Mouse (Mus musculus) forebrain, embryonic 16.5 days (tissue): ENCODE results near the gene Sema6b. TPM values are rescaled to one million over a fixed set of nuclear protein-coding genes. Genes with fewer than 3 reads are reported as not detected.
"Not testable (repeated sequence)": the region's sequence is repeated elsewhere in the genome, so short reads cannot be mapped to it uniquely, and the experiment has no call there.

Experiments
- ATAC-seq: fragments of 200-750 bp; cut with Nextera tagmentation; 2 replicates; pipeline ENCODE4 v1.8.0; 2017; ENCODE audit warnings: mild to moderate bottlenecking, moderate library complexity
- H3K27ac ChIP-seq: fragments of 300-500 bp; sonication (generic); 2 replicates; pipeline ENCODE4 v1.5.1; 2014; ENCODE audit warnings: low read length, control low read depth
- H3K27me3 ChIP-seq: fragments of 300-500 bp; sonication (generic); replicated peaks from 2 replicates; pipeline ENCODE4 v1.6.1; 2014; ENCODE audit warnings: low read length; ENCODE audit not compliant: control insufficient read depth, insufficient read depth
- H3K36me3 ChIP-seq: fragments of 300-500 bp; sonication (generic); 2 replicates; pipeline ENCODE4 v1.6.1; 2014; ENCODE audit not compliant: control insufficient read depth, insufficient read depth
- H3K4me1 ChIP-seq: fragments of 300-500 bp; sonication (generic); replicated peaks from 2 replicates; pipeline ENCODE4 v1.6.1; 2014; ENCODE audit warnings: low read length; ENCODE audit not compliant: control insufficient read depth, insufficient read depth
- H3K4me2 ChIP-seq: fragments of 300-500 bp; sonication (generic); 2 replicates; pipeline ENCODE4 v1.6.1; 2014; ENCODE audit warnings: mild to moderate bottlenecking, low read length, control low read depth
- H3K4me3 ChIP-seq: fragments of 300-500 bp; sonication (generic); replicated peaks from 2 replicates; pipeline ENCODE4 v1.5.1; 2014; ENCODE audit warnings: mild to moderate bottlenecking, low read length, control low read depth
- H3K9ac ChIP-seq: fragments of 300-500 bp; sonication (generic); replicated peaks from 2 replicates; pipeline ENCODE4 v1.6.1; 2014; ENCODE audit warnings: low read depth, low read length, control low read depth
- H3K9me3 ChIP-seq: fragments of 300-500 bp; sonication (generic); 2 replicates; pipeline ENCODE4 v1.6.1; 2016; ENCODE audit warnings: low read length; ENCODE audit not compliant: control insufficient read depth
- WGBS: fragments of 180-500 bp; shearing (Covaris S2); extraction: QIAGEN DNeasy Blood & Tissue Kit; methylation state at CpG from one replicate; pipeline ENCODE4 v1.1.7; 2014; 5-methylcytosine and 5-hydroxymethylcytosine counted together
- polyA plus RNA-seq: library from polyadenylated mRNA; unstranded; fragments of >200 nt; fragmentation: Nextera tagmentation; extraction: Ambion mirVana; gene quantifications from 2 replicates; pipeline ENCODE4 v1.2.1, GENCODE M21; 2015

The Sema6b gene
- polyA plus RNA-seq, 1 experiment from 2014 or later, result 10.7 TPM

GRCm38 (mm10) chr17:56092312-56092711, 47.8 kb downstream of the Sema6b start:
- ATAC-seq, result no peak
- Histone ChIP-seq H3K9ac (no peak overlapping the region), H3K27ac (no peak overlapping the region), H3K27me3 (no peaks in the 10 kb centered on the region), H3K4me3 (no peak overlapping the region), H3K36me3 (peaks cover 15% of the 10 kb centered on the region; the same call in 1 of the 2 replicates), H3K9me3 (no peaks in the 10 kb centered on the region), H3K4me1 (no peaks in the 10 kb centered on the region), H3K4me2 (no peak overlapping the region)
- 80% methylated on average over 1 of the region's 1 CpGs for WGBS

DNA sequence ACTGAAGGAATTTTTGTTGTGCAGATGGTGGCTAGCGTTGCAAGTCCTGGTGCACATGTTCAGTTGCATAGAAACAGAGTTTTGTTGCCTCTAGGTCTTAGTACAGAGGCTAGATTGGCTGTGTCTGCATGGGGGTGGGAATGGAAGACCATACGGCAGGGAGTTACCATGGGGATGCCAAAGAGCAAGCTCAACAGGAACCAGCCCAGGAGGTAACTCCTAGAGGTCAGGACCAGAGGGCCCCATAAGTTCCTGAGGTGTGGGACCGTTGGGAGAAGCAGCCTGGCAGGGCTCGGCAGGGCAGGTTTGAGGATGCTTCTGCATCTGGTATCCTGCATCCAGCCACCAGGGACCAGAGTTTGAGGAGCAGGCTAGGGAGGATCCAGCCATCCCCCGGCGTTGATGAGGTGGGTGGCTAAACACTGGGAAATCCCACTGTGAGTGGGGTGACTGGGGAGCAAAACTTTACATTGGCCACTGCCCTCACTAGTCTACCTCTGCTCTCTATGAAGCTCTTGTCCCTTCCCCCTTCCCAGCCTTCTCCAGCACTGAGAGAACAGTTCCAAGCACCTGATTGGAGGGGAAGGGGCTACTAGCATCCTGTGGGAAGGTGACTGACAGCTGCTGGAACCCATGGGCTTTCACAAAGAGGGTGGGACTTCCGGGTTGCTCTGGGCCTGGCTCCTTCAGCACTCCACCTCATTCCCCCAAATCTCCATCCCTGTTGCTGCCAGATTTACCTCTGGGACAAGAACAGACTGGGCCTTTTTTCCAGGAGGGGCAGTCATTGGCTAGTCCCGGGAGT, 59.2 kb downstream of the Sema6b start:
- Histone ChIP-seq H3K36me3 (no peaks in the 10 kb centered on the region; the same call in 1 of the 2 replicates), H3K4me2 (peak overlapping the region; percentile 82), H3K27me3 (no peaks in the 10 kb centered on the region), H3K27ac (peak overlapping the region; percentile 41; the same call in 1 of the 2 replicates), H3K4me1 (peaks cover 28% of the 10 kb centered on the region), H3K4me3 (peak overlapping the region; percentile 66), H3K9ac (peak overlapping the region; percentile 72), H3K9me3 (no peaks in the 10 kb centered on the region)
- ATAC-seq, result peak; percentile 65
- WGBS, result 4% methylated on average over 8 of the region's 8 CpGs

- peaks cover 33% of the 10 kb centered on the region for H3K4me1 ChIP-seq
- peak overlapping the region; percentile 66 for H3K4me3 ChIP-seq
- no peaks in the 10 kb centered on the region for H3K27me3 ChIP-seq
- H3K27ac ChIP-seq, result no peak overlapping the region
- 2% methylated on average over 11 of the region's 11 CpGs for WGBS
- H3K9ac ChIP-seq, result peak overlapping the region; percentile 72
- no peaks in the 10 kb centered on the region; the same call in 1 of the 2 replicates for H3K36me3 ChIP-seq
- H3K9me3 ChIP-seq, result no peaks in the 10 kb centered on the region
- no peak for ATAC-seq
- peak overlapping the region; percentile 82 for H3K4me2 ChIP-seq
Observed at GRCm38 (mm10) chr17:56079921-56080320, 60.2 kb downstream of the Sema6b start.

GRCm38 (mm10) chr17:56078880-56079795, 61.0 kb downstream of the Sema6b start, which contains the start of gene Hdgfl2:
TSS of gene Hdgfl2 (plus strand) at chr17:56079634.
- H3K9ac ChIP-seq, result peak within 1 kb of the TSS; percentile 72
- peak within 1 kb of the TSS; percentile 66 for H3K4me3 ChIP-seq
- H3K36me3 ChIP-seq, result no peaks in the 10 kb centered on the region; the same call in 1 of the 2 replicates
- peaks cover 36% of the 10 kb centered on the region for H3K4me1 ChIP-seq
- H3K27ac ChIP-seq, result peak within 1 kb of the TSS; percentile 35
- WGBS, result under 1% methylated on average over 61 of the region's 61 CpGs
- peak; percentile 90 for ATAC-seq
- H3K27me3 ChIP-seq, result no peaks in the 10 kb centered on the region
- no peaks in the 10 kb centered on the region for H3K9me3 ChIP-seq
- peak within 1 kb of the TSS; percentile 82 for H3K4me2 ChIP-seq

GRCm38 (mm10) chr17:56078361-56078760, 61.8 kb downstream of the Sema6b start:
- not testable (repeated sequence) for H3K9me3 ChIP-seq, H3K9ac ChIP-seq, H3K27me3 ChIP-seq, ATAC-seq, H3K36me3 ChIP-seq, H3K27ac ChIP-seq
- Histone ChIP-seq H3K4me3 (peak overlapping the region; percentile 66), H3K4me1 (peaks cover 40% of the 10 kb centered on the region), H3K4me2 (peak overlapping the region; percentile 46; the same call in 1 of the 2 replicates)
- WGBS, result 67% methylated on average over 9 of the region's 9 CpGs

DNA sequence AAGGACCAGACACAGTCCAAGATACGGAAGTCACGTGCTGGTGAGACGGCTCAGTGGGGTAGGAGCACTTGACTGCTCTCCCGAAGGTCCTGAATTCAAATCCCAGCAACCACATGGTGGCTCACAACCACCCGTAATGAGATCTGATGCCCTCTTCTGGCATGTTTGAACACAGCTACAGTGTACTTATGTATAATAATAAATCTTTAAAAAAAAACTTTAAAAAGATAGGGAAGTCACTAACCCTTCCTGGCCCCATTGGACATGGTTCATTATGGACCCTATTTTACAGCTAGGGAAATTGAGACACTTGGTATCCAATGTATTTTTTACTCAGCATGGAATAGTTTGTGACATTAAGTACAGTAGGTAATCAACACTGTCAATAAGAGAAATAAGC, 62.6 kb downstream of the Sema6b start:
- WGBS, result 96% methylated on average over 5 of the region's 5 CpGs
- ATAC-seq, result no peak
- no peaks in the 10 kb centered on the region for H3K27me3 ChIP-seq
- H3K27ac ChIP-seq, result no peak overlapping the region
- no peaks in the 10 kb centered on the region for H3K9me3 ChIP-seq
- peaks cover 40% of the 10 kb centered on the region for H3K4me1 ChIP-seq
- no peak overlapping the region for H3K4me3 ChIP-seq
- no peaks in the 10 kb centered on the region for H3K36me3 ChIP-seq
- no peak overlapping the region for H3K9ac ChIP-seq
- H3K4me2 ChIP-seq, result no peak overlapping the region

- Histone ChIP-seq H3K4me3 (peak within 1 kb of the TSS; percentile 90), H3K36me3 (peaks cover 16% of the 10 kb centered on the region), H3K27me3 (no peaks in the 10 kb centered on the region), H3K27ac (peak within 1 kb of the TSS; percentile 93), H3K4me1 (peaks cover 15% of the 10 kb centered on the region), H3K9me3 (no peaks in the 10 kb centered on the region), H3K9ac (peak within 1 kb of the TSS; percentile 89), H3K4me2 (peak within 1 kb of the TSS; percentile 83)
- WGBS, result 1% methylated on average over 35 of the region's 35 CpGs
- peak; percentile 61 for ATAC-seq
Observed at GRCm38 (mm10) chr17:56074827-56075208, 65.3 kb downstream of the Sema6b start, which contains the start of gene Ubxn6. TSS of gene Ubxn6 (minus strand) at chr17:56075028.

GRCm38 (mm10) chr17:56074097-56074826, 65.9 kb downstream of the Sema6b start:
- ATAC-seq, result peak; percentile 1
- Histone ChIP-seq H3K4me3 (peak overlapping the region; percentile 90), H3K27ac (peak overlapping the region; percentile 93), H3K4me2 (peak overlapping the region; percentile 83), H3K9ac (peak overlapping the region; percentile 89), H3K9me3 (no peaks in the 10 kb centered on the region), H3K27me3 (no peaks in the 10 kb centered on the region), H3K36me3 (peaks cover 21% of the 10 kb centered on the region), H3K4me1 (peaks cover 15% of the 10 kb centered on the region)
- 8% methylated on average over 22 of the region's 22 CpGs for WGBS
